Mouse (Mus musculus): ENCODE results near the gene Cdc26.

DNA sequence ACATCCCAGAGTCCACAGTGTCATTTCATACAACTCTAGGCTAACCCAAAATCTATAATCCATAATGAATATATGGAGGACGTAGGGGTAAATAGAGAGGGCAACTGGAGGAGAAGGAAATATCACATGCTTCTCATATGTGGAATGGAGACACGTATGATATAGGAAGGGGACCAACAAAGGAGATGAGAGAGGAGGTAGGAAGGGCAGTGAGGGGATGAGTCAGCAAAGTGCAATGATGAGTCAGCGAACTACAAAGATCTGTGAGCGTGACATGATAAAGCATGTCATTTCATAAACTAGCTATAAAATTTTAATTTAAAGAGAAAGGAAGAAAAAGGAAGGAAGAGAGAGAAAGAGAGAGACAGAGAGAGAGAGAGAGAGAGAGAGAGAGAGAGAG, 23.1 kb upstream of the Cdc26 start:
- TF ChIP-seq CTCF (IDR thresholded peaks at IDR 0.05; ENCODE audit: low read depth, low read length) (no peak), GATA1 (IDR thresholded peaks at IDR 0.05; ENCODE audit: borderline replicate concordance, low read length) (no peak), TAL1 (conservative IDR thresholded peaks at IDR 0.05; ENCODE audit: low read depth, low read length) (no peak), POLR2AphosphoS5 (IDR thresholded peaks at IDR 0.05; ENCODE audit: insufficient replicate concordance, low read depth, low read length) (no peak), GATA2 (IDR thresholded peaks at IDR 0.05; ENCODE audit: borderline replicate concordance, low read depth, low read length) (no peak)
